Mouse (Mus musculus) right cerebral cortex, postnatal 4 days (tissue): ENCODE data around the gene Anks6.

Experiments
- DNase-seq: peaks from one replicate; pipeline ENCODE4 v3.0.0-alpha.2; 2022

Anks6 gene

DNA sequence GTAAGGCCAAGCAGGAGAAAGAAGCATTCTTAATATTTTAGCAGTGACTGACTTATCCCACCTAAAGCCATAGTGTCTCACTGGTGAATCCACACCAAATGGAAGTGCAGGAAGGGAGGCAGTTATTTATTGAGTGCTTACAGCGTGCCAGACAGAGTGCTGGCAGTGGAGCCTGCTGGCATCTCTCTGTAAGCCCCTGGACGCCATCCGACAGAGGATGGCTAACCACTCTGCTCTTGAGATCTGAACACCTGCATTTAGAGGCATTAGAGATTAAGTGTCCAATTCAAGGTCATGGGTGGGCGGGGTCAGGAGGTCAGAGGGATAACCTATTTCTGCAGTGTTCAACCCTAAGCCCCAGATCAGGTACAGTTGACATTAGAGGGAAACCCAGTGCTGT, 68.4 kb downstream of the Anks6 start:
- no peak for DNase-seq

DNA sequence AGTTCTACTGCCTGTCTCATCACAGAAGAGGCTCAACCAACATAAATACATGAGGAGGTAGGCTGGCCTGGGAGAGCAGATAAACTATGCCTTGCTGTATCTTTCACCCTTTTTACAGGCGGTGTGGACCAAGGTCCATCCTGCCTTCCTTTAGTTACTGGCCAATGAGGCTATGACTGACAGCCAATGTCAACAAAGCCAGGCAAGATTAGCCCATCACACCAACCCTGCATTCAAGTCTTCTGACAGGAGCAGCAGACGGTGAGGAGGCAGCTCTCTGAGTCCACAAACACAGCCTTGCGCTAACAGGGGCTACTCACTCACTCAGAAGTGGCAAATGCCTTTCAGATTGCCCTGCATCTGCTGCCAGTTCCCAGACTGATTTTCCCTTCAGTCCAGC, 69.0 kb downstream of the Anks6 start:
- DNase-seq = no peak

DNA sequence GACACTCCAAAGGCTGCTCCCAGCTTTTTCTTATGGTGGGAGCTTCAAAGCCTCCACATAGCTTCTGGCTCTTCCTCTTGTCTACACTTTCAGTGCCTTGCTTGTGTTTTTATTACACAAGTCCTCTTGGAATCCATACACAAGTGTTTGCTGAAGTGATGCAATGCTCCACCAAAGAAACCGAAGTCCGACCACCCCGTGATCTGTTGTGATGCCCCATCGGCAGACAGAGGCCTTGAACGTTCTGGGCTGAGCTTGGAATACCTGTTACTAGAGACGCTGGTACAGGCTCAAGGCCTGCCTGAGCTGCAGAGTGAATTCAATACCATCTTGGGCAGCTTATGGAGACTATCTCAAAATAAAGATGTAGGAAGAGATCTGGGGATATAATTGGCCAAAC, 69.4 kb downstream of the Anks6 start:
- DNase-seq = no peak

DNA sequence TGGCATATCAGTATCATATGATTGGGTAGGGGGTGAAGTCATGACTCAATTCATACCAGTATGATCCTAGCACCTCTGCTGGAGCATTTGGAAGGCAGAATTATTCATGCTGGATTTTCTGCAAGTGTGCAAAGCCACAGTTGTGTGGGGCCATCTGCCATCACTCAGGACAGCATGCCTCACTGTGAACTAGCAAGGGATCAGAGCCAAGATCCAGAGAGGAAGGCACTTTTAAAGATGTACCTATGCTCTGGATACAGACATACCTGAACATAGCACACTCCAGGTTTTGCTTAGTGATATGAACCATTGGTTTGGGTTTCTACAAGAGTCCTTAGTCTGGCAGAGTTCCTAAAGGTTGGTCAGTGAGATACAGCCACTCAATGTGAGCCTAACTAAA, 71.2 kb downstream of the Anks6 start:
- no peak for DNase-seq

DNA sequence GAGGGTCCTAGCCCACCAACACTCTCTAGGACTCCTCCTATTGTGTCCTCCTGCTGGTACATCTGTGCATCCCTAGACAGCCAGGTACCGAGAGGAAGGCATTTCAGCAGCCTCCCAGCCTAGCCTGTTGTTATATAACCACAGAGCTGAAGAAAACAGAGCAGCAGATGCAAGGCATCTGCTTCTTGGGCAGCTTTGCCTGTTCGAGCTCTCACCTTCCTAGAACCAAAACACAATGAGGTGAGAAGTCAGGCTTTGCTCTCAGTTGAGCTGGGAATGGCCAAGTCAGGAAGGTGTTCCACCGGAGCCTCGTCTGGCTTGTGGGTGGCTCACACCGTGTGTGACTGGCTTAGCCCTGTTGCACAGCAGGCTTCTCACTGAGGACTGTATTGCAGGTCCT, 74.3 kb downstream of the Anks6 start:
- no peak for DNase-seq

DNA sequence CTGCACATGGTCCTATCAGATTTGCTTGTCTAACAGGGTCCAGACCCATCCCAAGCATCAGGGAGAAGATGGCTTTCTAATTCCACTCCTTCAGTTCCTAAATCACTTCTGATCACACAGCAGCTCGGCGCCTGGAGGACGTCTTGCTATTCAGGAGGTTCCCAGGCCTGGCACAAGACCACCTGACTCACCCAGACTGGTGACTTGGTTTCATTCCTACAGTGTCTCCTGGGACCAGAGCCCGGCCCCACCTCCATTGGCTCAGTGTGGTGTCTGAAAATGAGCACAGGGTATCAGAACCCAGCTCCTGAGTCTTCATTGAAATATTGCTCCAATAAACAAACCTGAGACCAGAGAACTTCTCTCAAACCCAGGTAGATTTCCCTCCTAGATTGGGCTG, 75.1 kb downstream of the Anks6 start:
- no peak for DNase-seq

DNA sequence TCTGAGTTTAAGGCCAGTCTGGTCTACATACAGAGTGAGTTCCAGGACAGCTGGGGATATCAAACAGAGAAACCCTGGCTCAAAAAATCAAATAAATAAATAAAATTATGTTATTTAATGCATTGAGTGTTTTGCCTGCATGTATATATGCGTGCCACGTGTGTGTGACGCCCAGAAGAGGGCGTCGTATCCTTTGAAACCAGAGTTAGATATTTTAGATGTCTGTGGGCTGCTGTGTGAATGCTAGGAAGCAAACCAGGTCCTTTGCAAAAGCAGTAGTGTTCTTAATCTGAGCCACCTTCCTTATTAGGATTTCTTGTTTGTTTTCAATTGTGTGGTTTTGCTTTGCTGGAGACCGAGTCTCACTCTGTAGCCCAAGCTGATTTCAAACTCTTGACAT, 78.9 kb downstream of the Anks6 start:
- DNase-seq = no peak

DNA sequence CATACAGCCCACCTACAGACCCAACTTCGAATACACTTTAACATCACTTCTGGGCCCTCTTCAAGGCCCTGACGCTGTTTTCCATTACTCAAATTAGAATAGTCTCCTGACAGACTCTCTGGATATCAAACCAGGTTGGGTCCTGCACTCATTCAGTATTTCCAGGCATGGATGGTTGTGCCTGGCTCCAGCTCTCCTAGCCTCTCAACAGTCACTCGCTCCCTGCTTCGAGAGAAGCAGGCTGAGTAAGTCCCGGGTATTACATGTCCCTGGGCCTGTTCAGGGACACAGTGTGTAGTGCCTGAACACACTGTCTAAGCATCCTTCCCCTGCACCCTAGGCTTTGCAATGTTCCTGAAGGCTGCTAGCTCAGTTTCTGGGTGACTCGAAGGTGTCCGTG, 80.1 kb downstream of the Anks6 start:
- no peak for DNase-seq

DNA sequence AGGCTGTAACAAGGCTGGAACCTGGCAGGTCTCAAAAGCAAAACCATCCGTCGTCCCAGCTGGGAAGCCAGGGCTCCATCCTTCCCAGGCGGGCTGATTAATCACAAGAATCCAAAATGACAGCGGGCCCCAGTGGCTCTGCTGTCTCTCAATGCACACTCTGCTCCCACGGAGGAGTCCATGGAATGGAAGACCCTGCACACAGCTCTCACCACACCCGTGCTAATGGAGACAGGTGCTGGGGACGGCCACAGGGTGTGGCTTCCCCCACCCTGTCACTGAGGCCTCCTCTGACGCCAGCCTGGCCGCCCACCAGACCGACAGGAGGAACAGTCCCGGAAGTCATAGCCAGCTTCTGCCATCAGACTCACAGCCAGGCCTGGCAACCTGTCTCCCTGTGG, 80.6 kb downstream of the Anks6 start:
- no peak for DNase-seq

DNA sequence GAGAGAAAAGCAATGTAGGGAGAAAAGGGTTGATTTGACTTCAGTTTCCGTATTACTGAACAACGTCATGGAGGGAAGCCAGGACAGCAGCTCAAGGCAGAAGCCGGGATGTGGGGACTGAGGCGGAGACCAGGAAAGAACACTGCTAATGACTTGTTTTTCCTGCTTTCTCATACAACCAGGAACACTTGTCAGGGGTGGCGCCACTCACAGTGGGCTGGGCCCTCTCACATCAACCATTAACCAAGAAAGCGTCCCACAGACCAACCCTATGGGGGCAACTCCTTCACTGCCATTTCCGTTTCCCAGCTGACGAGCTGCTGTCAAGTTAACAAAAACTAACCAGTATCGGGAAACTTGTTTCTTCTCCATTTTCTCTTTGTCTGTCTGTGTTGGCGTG, 83.9 kb downstream of the Anks6 start:
- DNase-seq = no peak

DNA sequence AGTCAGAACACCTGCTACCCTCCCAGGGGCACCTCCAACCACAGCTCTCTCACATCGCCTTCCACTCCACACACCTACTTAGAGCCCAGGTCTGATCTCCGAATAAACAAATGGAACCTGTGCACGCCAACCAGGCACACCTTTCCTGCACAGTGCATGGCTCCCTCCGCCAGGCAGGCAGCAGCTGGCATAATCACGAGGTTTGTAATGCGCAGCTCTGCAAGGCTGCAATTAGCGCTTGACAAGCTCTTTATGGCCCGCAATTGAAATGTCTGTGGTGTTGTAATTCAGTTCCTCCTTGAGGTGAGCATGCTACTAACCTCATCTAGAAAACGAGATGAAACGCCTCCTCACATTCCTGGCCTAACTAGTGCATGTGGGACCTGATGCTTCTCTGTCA, 89.2 kb downstream of the Anks6 start:
- DNase-seq = no peak

DNA sequence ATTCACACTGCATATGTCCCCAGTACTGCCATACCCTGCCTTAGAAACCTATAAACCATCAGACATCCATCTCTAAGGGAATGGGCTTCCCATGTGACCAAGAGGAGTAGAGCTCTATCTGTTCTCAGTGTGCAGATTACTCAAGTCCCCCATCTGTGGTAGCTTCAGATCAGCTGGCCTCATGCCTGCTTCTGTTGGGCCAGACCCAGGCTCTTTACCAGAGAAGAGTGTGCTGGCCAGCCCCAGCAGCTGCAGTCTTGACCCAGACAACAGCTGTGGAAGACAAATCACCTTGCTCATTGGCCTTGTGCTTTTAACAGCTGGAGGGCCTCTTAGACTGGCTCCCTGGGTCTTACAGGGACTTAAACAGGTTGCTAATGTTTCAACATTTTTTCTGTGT, 90.7 kb downstream of the Anks6 start:
- DNase-seq = no peak
